Mouse (Mus musculus) bone marrow, adult 2 months (tissue): Measurements from ENCODE around the gene Kri1. TPM values are rescaled to one million over a fixed set of nuclear protein-coding genes. Genes with fewer than 3 reads are reported as not detected.

Source experiments
- H3K27ac ChIP-seq: fragments of 200-500 bp; 2 replicates; pipeline ENCODE4 v1.5.1; 2012; ENCODE audit warnings: low read depth, mild to moderate bottlenecking, control low read depth, inconsistent platforms, low read length; ENCODE audit not compliant: control insufficient read depth, poor library complexity, insufficient read depth
- H3K4me1 ChIP-seq: fragments of 200-500 bp; 2 replicates; pipeline ENCODE4 v1.6.1; 2011; ENCODE audit warnings: low read length; ENCODE audit not compliant: control insufficient read depth, insufficient read depth
- H3K4me3 ChIP-seq: fragments of 200-500 bp; replicated peaks from 2 replicates; pipeline ENCODE3; 2011; ENCODE audit warnings: mild to moderate bottlenecking, low read depth, low read length, control low read depth; ENCODE audit not compliant: control insufficient read depth
- CTCF ChIP-seq: fragments of 200-500 bp; IDR thresholded peaks from 2 replicates; pipeline ENCODE4 v1.5.1; 2011; ENCODE audit warnings: low read length, control low read depth; ENCODE audit not compliant: control insufficient read depth, insufficient read depth
- POLR2A ChIP-seq: fragments of 200-500 bp; IDR thresholded peaks from 2 replicates; pipeline ENCODE4 v1.6.1; 2011; ENCODE audit warnings: low read depth, mild to moderate bottlenecking, control low read depth, low read length, borderline replicate concordance; ENCODE audit not compliant: control insufficient read depth
- WGBS: fragments of 180-500 bp; shearing (Covaris S2); methylation state at CpG from one replicate; pipeline ENCODE4 v1.1.7; 2018; 5-methylcytosine and 5-hydroxymethylcytosine counted together
- polyA plus RNA-seq: library from polyadenylated mRNA; stranded (reverse); fragments of >200 nt; gene quantifications from 2 replicates; pipeline ENCODE4 v1.2.4, GENCODE M21; 2011; ENCODE audit warnings: low replicate concordance; ENCODE audit not compliant: missing spikeins, insufficient read depth, insufficient read length

The Kri1 gene
- 50.1 and 105 TPM in 2 replicates for polyA plus RNA-seq

GRCm38 (mm10) chr9:21287571-21288402 lies at the start of gene Kri1:
Gene Kri1, minus strand, starts transcription at chr9:21287969.
- Histone ChIP-seq H3K4me1 (peaks cover 6% of the 10 kb centered on the region; the same call in 1 of the 2 replicates), H3K27ac (peak within 1 kb of the TSS; percentile 94), H3K4me3 (peak within 1 kb of the TSS; percentile 94)
- WGBS: under 1% methylated on average over 59 of the region's 59 CpGs
- TF ChIP-seq CTCF: no peak
- TF ChIP-seq POLR2A: peak; percentile 67

- Histone ChIP-seq H3K4me3 (no peak overlapping the region), H3K27ac (no peak overlapping the region), H3K4me1 (peaks cover 4% of the 10 kb centered on the region; the same call in 1 of the 2 replicates)
- no peak for TF ChIP-seq POLR2A
- no peak for TF ChIP-seq CTCF
- 73% methylated on average over 8 of the region's 8 CpGs for WGBS
Measured at GRCm38 (mm10) chr9:21336491-21336890, 48.7 kb upstream of the Kri1 start.

- 65% methylated on average over 4 of the region's 4 CpGs for WGBS
- TF ChIP-seq CTCF: no peak
- no peak for TF ChIP-seq POLR2A
- H3K4me1 ChIP-seq: peaks cover 4% of the 10 kb centered on the region; the same call in 1 of the 2 replicates
Measured at GRCm38 (mm10) chr9:21335391-21335790, 47.6 kb upstream of the Kri1 start.

GRCm38 (mm10) chr9:21334747-21335146 lies 47.0 kb upstream of the Kri1 start:
- no peak for TF ChIP-seq POLR2A
- Histone ChIP-seq H3K4me3 (no peak overlapping the region), H3K27ac (no peak overlapping the region), H3K4me1 (peaks cover 5% of the 10 kb centered on the region; the same call in 1 of the 2 replicates)

More at GRCm38 (mm10) chr9:21335391-21335790, 47.6 kb upstream of the Kri1 start:
- Histone ChIP-seq H3K27ac (no peak overlapping the region), H3K4me3 (no peak overlapping the region)

GRCm38 (mm10) chr9:21333523-21333922 lies 45.8 kb upstream of the Kri1 start:
- Histone ChIP-seq H3K27ac (no peak overlapping the region), H3K4me1 (peaks cover 8% of the 10 kb centered on the region), H3K4me3 (no peak overlapping the region)
- TF ChIP-seq CTCF: no peak
- TF ChIP-seq POLR2A: no peak
- 77% methylated on average over 1 of the region's 1 CpGs for WGBS

- Histone ChIP-seq H3K4me3 (no peak overlapping the region), H3K27ac (peak overlapping the region; percentile 12; the same call in 1 of the 2 replicates), H3K4me1 (peaks cover 12% of the 10 kb centered on the region)
- 18% methylated on average over 9 of the region's 9 CpGs for WGBS
- TF ChIP-seq POLR2A (no peak), CTCF (no peak)
Measured at GRCm38 (mm10) chr9:21332161-21333061, 44.6 kb upstream of the Kri1 start.

GRCm38 (mm10) chr9:21331365-21332140 lies 43.8 kb upstream of the Kri1 start:
- Histone ChIP-seq H3K4me1 (peaks cover 14% of the 10 kb centered on the region), H3K4me3 (no peak overlapping the region), H3K27ac (peak overlapping the region; percentile 65)
- WGBS: 32% methylated on average over 12 of the region's 12 CpGs
- TF ChIP-seq POLR2A (no peak), CTCF (no peak)
